Mouse (Mus musculus) lung, postnatal 36 days (tissue): ENCODE results near the gene Slc2a2.
"Not testable (repeated sequence)": the region's sequence is repeated elsewhere in the genome, so short reads cannot be mapped to it uniquely, and the experiment has no call there.

Experiments used
- DNase-seq: peaks from one replicate; pipeline ENCODE4 v3.0.0; 2022; ENCODE audit warnings: mixed read lengths

Gene Slc2a2

GRCm38 (mm10) chr3:28736981-28737380 is 39.3 kb downstream of the Slc2a2 start:
- DNase-seq = no peak

- no peak for DNase-seq
Observed at GRCm38 (mm10) chr3:28740353-28740752, 42.6 kb downstream of the Slc2a2 start.

- DNase-seq = no peak
Observed at GRCm38 (mm10) chr3:28743251-28743650, 45.5 kb downstream of the Slc2a2 start.

- peak; percentile 88 for DNase-seq
Observed at GRCm38 (mm10) chr3:28745835-28746483, 48.3 kb downstream of the Slc2a2 start.

GRCm38 (mm10) chr3:28748151-28748550 is 50.4 kb downstream of the Slc2a2 start:
- no peak for DNase-seq

GRCm38 (mm10) chr3:28748956-28749355 is 51.3 kb downstream of the Slc2a2 start:
- no peak for DNase-seq

- DNase-seq = no peak
Observed at GRCm38 (mm10) chr3:28755477-28755876, 57.8 kb downstream of the Slc2a2 start.

- DNase-seq = no peak
Observed at GRCm38 (mm10) chr3:28761225-28761789, 63.6 kb downstream of the Slc2a2 start.

- peak; percentile 69 for DNase-seq
Observed at GRCm38 (mm10) chr3:28766935-28767334, 69.2 kb downstream of the Slc2a2 start.

GRCm38 (mm10) chr3:28768222-28768621 is 70.5 kb downstream of the Slc2a2 start:
- no peak for DNase-seq

- DNase-seq = not testable (repeated sequence)
Observed at GRCm38 (mm10) chr3:28772919-28773318, 75.2 kb downstream of the Slc2a2 start.

- DNase-seq = no peak
Observed at GRCm38 (mm10) chr3:28775361-28775760, 77.7 kb downstream of the Slc2a2 start.

- no peak for DNase-seq
Observed at GRCm38 (mm10) chr3:28775958-28776357, 78.3 kb downstream of the Slc2a2 start.

- no peak for DNase-seq
Observed at GRCm38 (mm10) chr3:28776491-28776890, 78.8 kb downstream of the Slc2a2 start.

- no peak for DNase-seq
Observed at GRCm38 (mm10) chr3:28780511-28780910, 82.8 kb downstream of the Slc2a2 start.
